Mouse (Mus musculus): Measurements from ENCODE around the gene Snhg11. TPM values are rescaled to one million over a fixed set of nuclear protein-coding genes. Genes with fewer than 3 reads are reported as not detected.

Gene Snhg11
- polyA plus RNA-seq, 1 experiment from 2014 or later = 39.6 TPM

DNA sequence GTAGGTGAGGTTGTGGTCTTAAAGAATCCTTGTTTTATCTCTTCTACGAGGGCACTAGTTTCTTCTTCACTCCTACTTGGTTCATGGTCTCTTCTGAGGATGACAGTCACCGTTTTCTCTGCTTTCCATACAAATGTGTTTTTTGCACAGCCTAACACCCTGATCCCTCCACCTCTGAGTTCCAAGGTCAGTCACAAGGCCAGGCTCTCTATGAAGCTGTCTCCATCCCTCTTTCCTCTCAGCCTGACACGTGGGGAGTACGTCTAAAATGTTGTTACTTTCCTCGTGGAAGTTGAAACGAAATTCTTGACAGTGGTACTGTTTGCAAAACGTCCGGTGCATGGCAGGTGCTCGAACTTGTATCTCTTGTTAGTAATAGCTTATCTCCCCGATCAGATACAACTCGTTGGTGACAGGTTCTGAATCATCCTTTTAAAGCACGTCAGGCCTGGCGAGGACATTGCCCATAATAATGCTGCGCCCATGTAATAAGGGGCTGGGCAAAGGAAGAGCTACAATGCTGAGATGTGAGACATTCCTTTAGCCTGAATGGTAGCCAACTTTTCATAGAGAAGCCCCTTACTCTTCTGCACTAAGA, 33.7 kb downstream of the Snhg11 start:
- no peak for DNase-seq (ENCODE audit: low spot score)
- H3K4me3 ChIP-seq (ENCODE audit: low read depth, low read length) = peak overlapping the region; percentile 91
- no peak overlapping the region for H3K27ac ChIP-seq (ENCODE audit: low read depth, low read length)
- no peaks in the 10 kb centered on the region for H3K27me3 ChIP-seq (ENCODE audit: control insufficient read depth, insufficient read depth, low read length)
- ATAC-seq (ENCODE audit: insufficient read depth, low FRiP score, low TSS enrichment) = peak; percentile 35; the same call in 1 of the 2 replicates
- WGBS = 21% methylated on average over 14 of the region's 14 CpGs
- no peaks in the 10 kb centered on the region for H3K9me3 ChIP-seq (ENCODE audit: control insufficient read depth, low read length)
- peaks cover 7% of the 10 kb centered on the region for H3K4me1 ChIP-seq (ENCODE audit: control insufficient read depth, insufficient read depth, low read length)
- H3K36me3 ChIP-seq (ENCODE audit: control insufficient read depth, insufficient read depth, low read length) = no peaks in the 10 kb centered on the region
- peak overlapping the region; percentile 48 for H3K4me2 ChIP-seq (ENCODE audit: low read depth)
- H3K9ac ChIP-seq (ENCODE audit: low read length) = peak overlapping the region; percentile 44

GRCm38 (mm10) chr2:158409595-158410021, 34.2 kb downstream of the Snhg11 start, which contains the start of gene Ralgapb:
Ralgapb (plus strand) TSS chr2:158409848.
- Histone ChIP-seq H3K36me3 (ENCODE audit: control insufficient read depth, insufficient read depth, low read length) (no peaks in the 10 kb centered on the region), H3K9ac (ENCODE audit: low read length) (peak within 1 kb of the TSS; percentile 84), H3K4me2 (ENCODE audit: low read depth) (peak within 1 kb of the TSS; percentile 92), H3K27me3 (ENCODE audit: control insufficient read depth, insufficient read depth, low read length) (no peaks in the 10 kb centered on the region), H3K4me1 (ENCODE audit: control insufficient read depth, insufficient read depth, low read length) (peaks cover 7% of the 10 kb centered on the region), H3K4me3 (ENCODE audit: low read depth, low read length) (peak within 1 kb of the TSS; percentile 91), H3K27ac (ENCODE audit: low read depth, low read length) (peak within 1 kb of the TSS; percentile 81; the same call in 1 of the 2 replicates), H3K9me3 (ENCODE audit: control insufficient read depth, low read length) (no peaks in the 10 kb centered on the region)
- ATAC-seq (ENCODE audit: insufficient read depth, low FRiP score, low TSS enrichment) (peak; percentile 87), DNase-seq (ENCODE audit: low spot score) (peak; percentile 99)
- WGBS = 0% methylated on average over 40 of the region's 46 CpGs

GRCm38 (mm10) chr2:158410022-158411014, 34.9 kb downstream of the Snhg11 start:
- Histone ChIP-seq H3K4me3 (ENCODE audit: low read depth, low read length) (peak overlapping the region; percentile 91), H3K27ac (ENCODE audit: low read depth, low read length) (peak overlapping the region; percentile 81; the same call in 1 of the 2 replicates), H3K9me3 (ENCODE audit: control insufficient read depth, low read length) (no peaks in the 10 kb centered on the region), H3K4me2 (ENCODE audit: low read depth) (peak overlapping the region; percentile 92), H3K9ac (ENCODE audit: low read length) (peak overlapping the region; percentile 84), H3K27me3 (ENCODE audit: control insufficient read depth, insufficient read depth, low read length) (no peaks in the 10 kb centered on the region), H3K36me3 (ENCODE audit: control insufficient read depth, insufficient read depth, low read length) (no peaks in the 10 kb centered on the region), H3K4me1 (ENCODE audit: control insufficient read depth, insufficient read depth, low read length) (peaks cover 7% of the 10 kb centered on the region)
- peak; percentile 42 for DNase-seq (ENCODE audit: low spot score)
- WGBS = 5% methylated on average over 45 of the region's 67 CpGs
- ATAC-seq (ENCODE audit: insufficient read depth, low FRiP score, low TSS enrichment) = peak; percentile 32

DNA sequence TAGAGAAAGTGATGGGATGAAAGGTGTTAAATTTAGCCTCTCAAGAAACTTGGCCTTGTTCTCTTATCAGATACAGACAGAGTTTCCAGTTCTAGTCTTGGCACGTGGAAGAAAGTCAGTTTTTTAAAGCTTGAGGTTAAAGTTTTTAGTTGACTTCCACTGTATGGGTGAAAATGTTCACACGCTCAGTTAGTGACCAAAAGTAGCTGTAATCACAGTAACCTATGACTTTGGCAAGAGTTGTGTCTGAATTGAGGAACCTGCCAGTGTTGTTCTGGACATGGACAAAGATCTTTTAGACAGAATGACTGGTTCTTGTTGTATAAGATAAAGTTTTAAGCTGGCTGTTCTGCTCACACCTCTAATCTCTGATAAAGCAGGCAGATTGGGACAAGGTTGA, 37.8 kb downstream of the Snhg11 start:
- Histone ChIP-seq H3K4me3 (ENCODE audit: low read depth, low read length) (no peak overlapping the region), H3K36me3 (ENCODE audit: control insufficient read depth, insufficient read depth, low read length) (no peaks in the 10 kb centered on the region), H3K9me3 (ENCODE audit: control insufficient read depth, low read length) (no peaks in the 10 kb centered on the region), H3K4me2 (ENCODE audit: low read depth) (no peak overlapping the region), H3K4me1 (ENCODE audit: control insufficient read depth, insufficient read depth, low read length) (peaks cover 7% of the 10 kb centered on the region), H3K27me3 (ENCODE audit: control insufficient read depth, insufficient read depth, low read length) (no peaks in the 10 kb centered on the region), H3K9ac (ENCODE audit: low read length) (no peak overlapping the region), H3K27ac (ENCODE audit: low read depth, low read length) (no peak overlapping the region)
- ATAC-seq (ENCODE audit: insufficient read depth, low FRiP score, low TSS enrichment) (no peak), DNase-seq (ENCODE audit: low spot score) (no peak)
- 87% methylated on average over 2 of the region's 2 CpGs for WGBS

- Histone ChIP-seq H3K27me3 (ENCODE audit: control insufficient read depth, insufficient read depth, low read length) (no peaks in the 10 kb centered on the region), H3K9ac (ENCODE audit: low read length) (no peak overlapping the region), H3K9me3 (ENCODE audit: control insufficient read depth, low read length) (no peaks in the 10 kb centered on the region), H3K27ac (ENCODE audit: low read depth, low read length) (no peak overlapping the region), H3K4me2 (ENCODE audit: low read depth) (no peak overlapping the region), H3K4me3 (ENCODE audit: low read depth, low read length) (no peak overlapping the region), H3K4me1 (ENCODE audit: control insufficient read depth, insufficient read depth, low read length) (peaks cover 2% of the 10 kb centered on the region), H3K36me3 (ENCODE audit: control insufficient read depth, insufficient read depth, low read length) (no peaks in the 10 kb centered on the region)
- WGBS = 86% methylated on average over 1 of the region's 1 CpGs
- ATAC-seq (ENCODE audit: insufficient read depth, low FRiP score, low TSS enrichment) (no peak), DNase-seq (ENCODE audit: low spot score) (no peak)
Observed at GRCm38 (mm10) chr2:158415826-158416225, 40.4 kb downstream of the Snhg11 start.

GRCm38 (mm10) chr2:158418663-158419062, 43.2 kb downstream of the Snhg11 start:
- ATAC-seq (ENCODE audit: insufficient read depth, low FRiP score, low TSS enrichment) (no peak), DNase-seq (ENCODE audit: low spot score) (no peak)
- Histone ChIP-seq H3K36me3 (ENCODE audit: control insufficient read depth, insufficient read depth, low read length) (no peaks in the 10 kb centered on the region), H3K4me1 (ENCODE audit: control insufficient read depth, insufficient read depth, low read length) (no peaks in the 10 kb centered on the region), H3K9ac (ENCODE audit: low read length) (no peak overlapping the region), H3K27me3 (ENCODE audit: control insufficient read depth, insufficient read depth, low read length) (no peaks in the 10 kb centered on the region), H3K4me2 (ENCODE audit: low read depth) (no peak overlapping the region), H3K4me3 (ENCODE audit: low read depth, low read length) (no peak overlapping the region), H3K27ac (ENCODE audit: low read depth, low read length) (no peak overlapping the region), H3K9me3 (ENCODE audit: control insufficient read depth, low read length) (no peaks in the 10 kb centered on the region)
- 83% methylated on average over 1 of the region's 1 CpGs for WGBS

Other genes with a start within 250 kb of the Snhg11 start
- gene Tgm2, start 229.2 kb upstream of the Snhg11 start, polyA plus RNA-seq (2014; fragmentation: Nextera tagmentation; extraction: Ambion mirVana) = 4.5 and 5.3 TPM in 2 replicates
- 3.6 and 4.1 TPM in 2 replicates for gene D630003M21Rik, start 146.4 kb upstream of the Snhg11 start, polyA plus RNA-seq (2014; fragmentation: Nextera tagmentation; extraction: Ambion mirVana)
- not detected in 2 replicates for gene Bpi, start 117.5 kb upstream of the Snhg11 start, polyA plus RNA-seq (2014; fragmentation: Nextera tagmentation; extraction: Ambion mirVana)
- gene Lbp, start 69.1 kb upstream of the Snhg11 start, polyA plus RNA-seq (2014; fragmentation: Nextera tagmentation; extraction: Ambion mirVana) = 1.7 and 1.8 TPM in 2 replicates
- gene Ralgapb, start 34.2 kb downstream of the Snhg11 start, polyA plus RNA-seq (2014; fragmentation: Nextera tagmentation; extraction: Ambion mirVana) = 23.1 and 24.8 TPM in 2 replicates
- not detected in 2 replicates for gene Adig, start 127.0 kb downstream of the Snhg11 start, polyA plus RNA-seq (2014; fragmentation: Nextera tagmentation; extraction: Ambion mirVana)
- not detected in 2 replicates for gene Arhgap40, start 137.2 kb downstream of the Snhg11 start, polyA plus RNA-seq (2014; fragmentation: Nextera tagmentation; extraction: Ambion mirVana)
- gene Slc32a1, start 235.1 kb downstream of the Snhg11 start, polyA plus RNA-seq (2014; fragmentation: Nextera tagmentation; extraction: Ambion mirVana) = 1.6 and 2.4 TPM in 2 replicates
- 15.1 and 16.6 TPM in 2 replicates for gene Actr5, start 249.2 kb downstream of the Snhg11 start, polyA plus RNA-seq (2014; fragmentation: Nextera tagmentation; extraction: Ambion mirVana)

All from neural tube, embryonic 11.5 days (tissue).